Mouse (Mus musculus) kidney, postnatal 14 days (tissue): Measurements from ENCODE around the gene Rgs11.

Source experiments
- DNase-seq: peaks from one replicate; pipeline ENCODE4 v3.0.0; 2022; ENCODE audit warnings: mixed read lengths

Rgs11 gene

DNA sequence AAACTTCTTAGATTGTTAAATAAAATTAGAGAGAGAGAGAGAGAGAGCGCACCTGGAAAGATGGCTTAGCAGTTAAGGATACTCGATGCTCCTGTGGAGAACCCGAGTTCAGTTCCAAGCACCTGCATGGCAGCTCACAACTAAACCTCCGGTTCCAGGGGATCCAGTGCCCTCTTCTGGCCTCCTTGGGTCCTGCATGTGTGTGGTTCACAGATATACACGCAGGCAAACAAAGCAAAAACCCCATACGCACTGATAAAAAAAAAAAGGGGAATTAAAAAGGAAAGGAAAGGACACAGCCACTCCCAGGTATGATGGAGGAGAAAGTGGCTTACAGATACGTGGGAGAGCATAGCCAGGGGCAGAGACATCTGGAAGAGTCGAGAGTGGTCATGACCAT lies 30.1 kb downstream of the Rgs11 start:
- no peak for DNase-seq

DNA sequence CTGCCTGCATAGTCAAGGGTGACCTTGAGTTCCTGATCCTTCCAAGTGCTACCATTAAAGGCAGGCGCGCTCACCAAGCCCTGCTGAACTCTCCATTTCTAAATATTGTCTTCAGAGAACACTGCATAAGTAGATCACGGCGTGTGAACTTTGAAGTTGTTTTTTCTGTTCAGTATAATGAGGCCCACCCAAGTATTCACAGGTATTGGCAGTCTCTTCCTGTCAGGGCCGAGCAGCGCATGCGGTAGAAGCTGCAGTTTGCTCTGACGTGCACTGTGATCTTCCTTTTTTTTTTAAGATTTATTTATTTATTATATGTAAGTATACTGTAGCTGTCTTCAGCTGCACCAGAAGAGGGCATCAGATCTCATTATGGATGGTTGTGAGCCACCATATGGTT lies 31.6 kb downstream of the Rgs11 start:
- no peak for DNase-seq

DNA sequence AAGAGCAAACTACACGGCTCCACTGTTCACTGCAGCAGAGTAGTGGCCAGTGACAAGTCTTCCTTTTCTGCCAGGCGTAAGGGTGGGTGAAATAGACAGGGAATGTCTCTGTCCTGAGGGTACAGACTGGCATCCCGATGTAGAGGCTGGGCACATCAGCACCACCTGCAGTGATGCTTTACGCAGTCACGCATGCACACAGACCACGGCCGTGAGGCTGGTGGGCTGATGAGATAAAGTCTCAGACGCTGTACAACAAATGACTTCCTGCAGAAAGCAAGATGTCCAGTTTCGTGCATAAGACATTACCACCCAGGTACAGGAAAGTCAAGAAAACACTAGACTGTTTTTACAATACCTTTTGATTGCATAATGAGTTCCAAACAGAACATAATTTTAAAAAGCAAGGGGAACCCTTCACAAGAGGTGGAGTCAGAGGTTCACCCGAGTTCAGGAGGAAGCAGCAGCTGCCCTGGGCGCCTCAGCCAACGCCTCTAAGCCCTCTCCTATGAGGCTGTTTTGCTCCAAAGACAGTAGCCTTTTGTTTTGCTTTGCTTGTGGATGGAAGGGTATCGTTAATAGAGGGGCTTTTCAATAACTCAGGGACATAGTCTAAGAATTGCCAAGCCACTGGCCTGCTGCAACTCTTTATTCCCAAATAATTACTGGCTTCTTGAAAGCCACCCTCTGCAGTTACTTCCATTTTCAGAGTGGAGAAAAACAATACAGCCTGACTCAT lies 32.5 kb downstream of the Rgs11 start:
- no peak for DNase-seq

DNA sequence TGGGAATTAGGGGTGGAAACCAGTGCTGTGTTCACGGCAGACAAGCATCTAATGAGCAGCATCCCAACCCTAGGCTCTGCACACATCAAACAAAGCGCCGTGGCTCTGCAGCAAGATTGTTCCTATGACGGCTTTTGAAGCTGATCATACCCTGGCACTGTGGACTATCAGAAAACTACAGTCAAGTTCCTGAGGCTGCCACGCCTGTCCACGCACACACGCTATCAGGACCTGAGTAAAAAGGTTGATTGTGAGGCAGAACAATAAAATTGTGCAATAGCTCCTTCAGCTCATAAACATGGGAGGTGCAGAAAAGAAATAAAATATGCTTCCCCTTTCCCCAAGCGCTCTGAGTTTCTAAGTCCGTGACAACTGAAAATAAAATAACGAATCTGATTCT lies 34.9 kb downstream of the Rgs11 start:
- DNase-seq = no peak

- no peak for DNase-seq
Measured at GRCm38 (mm10) chr17:26239551-26239950, 36.8 kb downstream of the Rgs11 start.

DNA sequence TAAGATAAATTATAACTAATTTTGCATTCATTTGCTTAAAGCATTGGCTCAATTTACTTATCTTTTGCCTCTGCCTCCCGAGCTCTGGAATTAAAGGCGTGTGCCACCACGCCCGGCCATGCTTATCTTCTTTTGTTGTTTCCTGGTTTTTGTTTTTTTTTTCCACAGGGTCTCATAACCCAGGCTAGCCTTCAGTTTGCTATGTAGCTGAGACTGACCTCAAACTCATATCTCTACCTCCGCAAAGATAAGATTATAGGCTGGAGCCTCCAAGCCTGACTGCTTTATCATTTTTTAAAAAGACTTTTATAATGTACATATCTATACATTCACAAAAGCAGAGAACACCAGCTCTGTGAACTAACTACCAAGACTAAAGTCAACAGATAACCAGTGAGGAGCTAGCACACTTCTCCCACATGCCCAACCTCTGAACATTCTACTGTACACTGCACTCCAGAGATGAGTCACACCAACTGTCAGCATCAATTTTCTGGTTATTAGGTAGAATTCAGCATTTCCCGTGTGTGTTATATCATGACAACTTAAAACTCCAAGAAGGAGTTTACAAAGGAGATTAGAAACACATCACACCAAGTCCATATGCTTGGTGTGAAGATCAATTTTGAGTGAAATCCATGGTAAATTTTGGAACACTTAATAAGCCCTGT lies 37.5 kb downstream of the Rgs11 start:
- no peak for DNase-seq

- no peak for DNase-seq
Measured at GRCm38 (mm10) chr17:26240990-26241389, 38.2 kb downstream of the Rgs11 start.

- DNase-seq = no peak
Measured at GRCm38 (mm10) chr17:26243471-26244100, 40.8 kb downstream of the Rgs11 start.

GRCm38 (mm10) chr17:26244101-26244841 lies 41.5 kb downstream of the Rgs11 start, which contains the start of gene Fam234a:
TSS of gene Fam234a (minus strand) at chr17:26244242.
- DNase-seq = peak; percentile 98

GRCm38 (mm10) chr17:26251886-26252538 lies 49.3 kb downstream of the Rgs11 start:
- no peak for DNase-seq

GRCm38 (mm10) chr17:26252539-26253251 lies 49.9 kb downstream of the Rgs11 start, which contains the start of gene Luc7l:
TSS of gene Luc7l (plus strand) at chr17:26252896.
- DNase-seq = peak; percentile 96

GRCm38 (mm10) chr17:26253399-26253798 lies 50.6 kb downstream of the Rgs11 start:
- no peak for DNase-seq

DNA sequence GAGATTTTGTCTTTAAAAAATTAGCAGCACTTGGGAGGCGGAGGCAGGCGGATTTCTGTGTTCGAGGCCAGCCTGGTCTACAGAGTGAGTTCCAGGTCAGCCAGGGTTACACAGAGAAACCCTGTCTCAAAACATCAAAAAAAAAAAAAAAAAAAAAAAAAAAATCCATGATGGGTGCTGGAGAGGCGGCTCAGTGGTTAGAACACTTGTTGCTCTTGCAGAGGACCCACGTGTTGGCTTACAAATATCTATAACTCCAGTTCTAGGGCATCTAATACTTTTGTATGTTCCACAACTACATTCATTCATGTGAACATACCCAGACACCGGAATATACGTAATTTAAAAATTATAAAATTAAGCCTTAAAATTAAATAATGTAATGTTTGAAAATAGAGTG lies 52.6 kb downstream of the Rgs11 start:
- no peak for DNase-seq
